10 mouse cellular contexts compared by ENCODE assay signal in the genomic region with DNA sequence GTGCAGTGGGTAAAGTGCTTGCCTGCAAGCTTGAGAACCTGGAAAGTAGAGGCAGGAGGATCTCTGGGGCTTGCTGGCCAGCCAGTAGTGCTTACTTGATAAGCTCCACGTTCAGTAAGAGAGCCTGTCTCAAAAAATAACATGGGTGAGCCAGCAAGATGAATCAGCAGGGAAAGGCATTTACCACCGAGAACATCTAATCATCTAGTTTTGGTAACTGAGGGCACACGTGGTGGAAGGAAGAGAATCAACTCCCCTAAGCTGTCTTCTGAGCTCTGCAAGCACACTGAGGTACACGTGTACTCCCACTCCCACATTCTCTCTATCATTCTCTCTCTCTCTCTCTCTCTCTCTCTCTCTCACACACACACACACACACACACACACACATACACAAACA.
"Had no signal": no experiment of that assay in that cellular context is flagged by ENCODE, and none has a peak within 500 bp of the region (broad histone marks: within the 10 kb centered on the region; RNA-seq: fewer than 3 reads in every experiment).

No protein-coding gene starts in this region.

- H3K4me3 ChIP-seq: limb, embryonic 13.5 days; liver, embryonic 13.5 days; midbrain, embryonic 10.5 days; midbrain, embryonic 15.5 days; neural tube, embryonic 13.5 days had no signal

- H3K27ac ChIP-seq: limb, embryonic 13.5 days; liver, embryonic 13.5 days; midbrain, embryonic 10.5 days; midbrain, embryonic 15.5 days; neural tube, embryonic 13.5 days had no signal

- H3K9ac ChIP-seq: limb, embryonic 13.5 days; liver, embryonic 13.5 days; midbrain, embryonic 15.5 days; neural tube, embryonic 13.5 days had no signal

- H3K27me3 ChIP-seq: limb, embryonic 13.5 days; liver, embryonic 13.5 days; midbrain, embryonic 15.5 days; neural tube, embryonic 13.5 days had no signal

- DNase-seq: kidney, postnatal 10 days; left cerebral cortex, postnatal 4 days; liver, embryonic 13.5 days; retina, postnatal 1 day; right cerebral cortex, postnatal 4 days; spleen, adult 18-20 months had no signal

- ATAC-seq: midbrain, embryonic 15.5 days had no signal

- H3K4me2 ChIP-seq: limb, embryonic 13.5 days; liver, embryonic 13.5 days; midbrain, embryonic 15.5 days; neural tube, embryonic 13.5 days had no signal

- H3K9me3 ChIP-seq: limb, embryonic 13.5 days; liver, embryonic 13.5 days; midbrain, embryonic 15.5 days; neural tube, embryonic 13.5 days had no signal

- H3K4me1 ChIP-seq: limb, embryonic 13.5 days; midbrain, embryonic 10.5 days; midbrain, embryonic 15.5 days had no signal
